In genomic region chr5:140959160-140959559, GRCm38 (mm10) we compare ENCODE assay signal across 11 mouse cellular contexts. TPM values are rescaled to one million over a fixed set of nuclear protein-coding genes. Genes with fewer than 3 reads are reported as not detected.
DNase-seq lines count a peak whose midpoint lies in the region; ATAC-seq and TF ChIP-seq lines count a peak whose summit lies in the region.
"Had no signal": no experiment of that assay in that cellular context is flagged by ENCODE, and none has a peak within 500 bp of the region (broad histone marks: within the 10 kb centered on the region; RNA-seq: fewer than 3 reads in every experiment).

No protein-coding gene starts in this region.

- peaks cover 3% of the 10 kb centered on the region; the same call in 1 of the 2 replicates for H3K4me1 ChIP-seq in cerebellum, adult 2 months (ENCODE audit: control insufficient read depth, insufficient read depth, low read length)
- H3K4me1 ChIP-seq in kidney, embryonic 16.5 days (ENCODE audit: insufficient read depth, low read length): no peaks in the 10 kb centered on the region
- H3K4me1 ChIP-seq: liver, embryonic 15.5 days had no signal

- TF ChIP-seq POLR2A in cerebellum, adult 2 months (IDR thresholded peaks at IDR 0.05; ENCODE audit: borderline replicate concordance, insufficient read depth, low read length): no peak

- ATAC-seq in kidney, embryonic 16.5 days (ENCODE audit: low FRiP score, low TSS enrichment): no peak
- ATAC-seq: hindbrain, embryonic 16.5 days had no signal

- no peaks in the 10 kb centered on the region for H3K36me3 ChIP-seq in kidney, embryonic 16.5 days (ENCODE audit: insufficient read depth, low read length)
- H3K36me3 ChIP-seq: liver, embryonic 15.5 days had no signal

- no peak overlapping the region for H3K4me2 ChIP-seq in kidney, embryonic 16.5 days (replicated peaks; ENCODE audit: low read depth, low read length)
- H3K4me2 ChIP-seq: liver, embryonic 15.5 days had no signal

- H3K4me3 ChIP-seq in cerebellum, adult 2 months (replicated peaks; ENCODE audit: insufficient read depth, low read depth, low read length): no peak overlapping the region
- no peak overlapping the region for H3K4me3 ChIP-seq in kidney, embryonic 16.5 days (ENCODE audit: low read length)
- H3K4me3 ChIP-seq: liver, embryonic 15.5 days had no signal

- 19% methylated on average over 6 of the region's 6 CpGs for WGBS in cerebellum, adult 2 months
- 73% methylated on average over 6 of the region's 6 CpGs for WGBS in kidney, embryonic 16.5 days

- no peak overlapping the region for H3K9ac ChIP-seq in kidney, embryonic 16.5 days (replicated peaks; ENCODE audit: low read length)
- H3K9ac ChIP-seq: liver, embryonic 15.5 days had no signal

- TF ChIP-seq CTCF in cerebellum, adult 2 months (IDR thresholded peaks at IDR 0.05; ENCODE audit: borderline replicate concordance, insufficient read depth, low read depth, low read length): no peak

- no peaks in the 10 kb centered on the region for H3K9me3 ChIP-seq in kidney, embryonic 16.5 days (ENCODE audit: low read length)
- H3K9me3 ChIP-seq: liver, embryonic 15.5 days had no signal

- no peak overlapping the region for H3K27ac ChIP-seq in cerebellum, adult 2 months (ENCODE audit: insufficient read depth, low read length)
- H3K27ac ChIP-seq in kidney, embryonic 16.5 days (ENCODE audit: low read length): no peak overlapping the region
- H3K27ac ChIP-seq: liver, embryonic 15.5 days had no signal

- H3K27me3 ChIP-seq in cerebellum, adult 2 months (ENCODE audit: control insufficient read depth, insufficient read depth, low read length): no peaks in the 10 kb centered on the region
- H3K27me3 ChIP-seq in kidney, embryonic 16.5 days (ENCODE audit: insufficient read depth, low read length): no peaks in the 10 kb centered on the region
- H3K27me3 ChIP-seq: liver, embryonic 15.5 days had no signal

- peak; percentile 18 to 47 for DNase-seq in cerebellum, adult 2 months
- no peak for DNase-seq in cerebellum, adult 8-10 months
- peak; percentile 38 for DNase-seq in kidney, adult 18-20 months
- DNase-seq in brain, adult 2 months (ENCODE audit: low read depth, low spot score): peak; percentile 77
- peak; percentile 25 for DNase-seq in layer of hippocampus, postnatal 36 days
- no peak for DNase-seq in testis, postnatal 10 days (ENCODE audit: low spot score)
- DNase-seq in testis, postnatal 14 days (ENCODE audit: low spot score): no peak
- DNase-seq: gastrocnemius, postnatal 10 days had no signal

RNA-seq across cellular contexts. Expression of gene Card11, which starts 41.2 kb away (rescaled TPM):
- 0.25 and 0.44 TPM in 2 replicates for polyA plus RNA-seq in cerebellum, adult 2 months (2012; rRNA removed)
- 0.08 and 0.27 TPM in 2 replicates for polyA plus RNA-seq in kidney, embryonic 16.5 days (2015; fragmentation: Nextera tagmentation; extraction: Ambion mirVana)
- under 1 TPM in 1 of 2 experiments, not detected in 1; 0.13 TPM for total RNA-seq in layer of hippocampus, postnatal 36 days (2021)

Comparison
In these comparisons a context has a peak if more than half of its experiments do, and no peak if none do; other contexts are left out.
1. DNase-seq: peak in cerebellum, adult 2 months (2 of 2), kidney, adult 18-20 months (single experiment), brain, adult 2 months (single experiment) and layer of hippocampus, postnatal 36 days (2 of 2); none in cerebellum, adult 8-10 months (single experiment), testis, postnatal 10 days (single experiment) and testis, postnatal 14 days (single experiment).